Mouse (Mus musculus): ENCODE data around the gene Manbal.

Manbal gene

GRCm38 (mm10) chr2:157412497-157412896 is 45.1 kb downstream of the Manbal start:
- no peak for DNase-seq (ENCODE audit: low spot score in 2 of 2)

DNA sequence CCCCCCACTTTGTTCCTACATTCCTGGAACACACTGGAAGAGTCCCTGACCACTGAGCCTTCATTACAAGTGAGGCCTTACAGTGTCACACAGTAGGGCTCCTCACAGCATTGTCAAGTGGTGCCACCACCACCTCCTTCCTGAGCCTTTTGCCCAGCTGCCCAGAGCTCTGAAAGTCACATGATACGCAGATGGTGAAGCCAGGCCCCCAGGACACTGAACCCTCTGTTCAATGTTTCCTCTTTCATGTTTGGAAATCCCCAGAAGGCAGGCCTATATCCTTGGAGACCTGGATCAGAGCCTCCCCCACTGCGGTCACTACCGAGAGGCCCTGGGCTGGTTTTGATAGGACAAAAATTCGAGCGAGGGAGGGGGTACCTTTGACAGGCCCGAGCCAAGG is 49.8 kb downstream of the Manbal start:
- no peak for DNase-seq (ENCODE audit: low spot score in 2 of 2)

GRCm38 (mm10) chr2:157418206-157418605 is 50.8 kb downstream of the Manbal start, which contains the start of gene Src:
Gene Src (plus strand): TSS chr2:157418444.
- DNase-seq (ENCODE audit: low spot score in 2 of 2), result no peak

DNA sequence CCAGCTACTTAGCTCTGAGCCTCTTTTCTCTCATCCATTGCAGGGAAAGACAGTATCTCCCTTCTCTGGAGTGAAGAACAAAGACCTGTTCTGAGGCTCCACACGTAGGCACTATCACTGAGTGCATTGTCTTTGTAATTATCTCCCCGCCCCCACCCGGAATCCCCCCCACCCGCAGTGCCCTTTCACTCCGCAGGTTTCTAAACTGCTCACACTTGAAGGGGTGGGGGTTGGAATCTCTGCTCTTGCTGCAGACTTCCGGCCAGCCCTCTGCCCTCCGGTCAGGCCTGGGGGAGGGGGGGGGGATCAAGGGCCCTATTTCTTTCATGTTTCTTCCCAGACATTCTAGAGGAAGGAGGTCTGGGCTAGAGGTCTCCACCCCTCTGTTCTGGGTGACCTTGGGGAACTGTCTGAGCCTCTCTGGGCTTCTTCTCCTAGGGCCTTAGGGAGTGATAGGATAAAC is 51.2 kb downstream of the Manbal start:
- no peak for DNase-seq (ENCODE audit: low spot score in 2 of 2)

DNA sequence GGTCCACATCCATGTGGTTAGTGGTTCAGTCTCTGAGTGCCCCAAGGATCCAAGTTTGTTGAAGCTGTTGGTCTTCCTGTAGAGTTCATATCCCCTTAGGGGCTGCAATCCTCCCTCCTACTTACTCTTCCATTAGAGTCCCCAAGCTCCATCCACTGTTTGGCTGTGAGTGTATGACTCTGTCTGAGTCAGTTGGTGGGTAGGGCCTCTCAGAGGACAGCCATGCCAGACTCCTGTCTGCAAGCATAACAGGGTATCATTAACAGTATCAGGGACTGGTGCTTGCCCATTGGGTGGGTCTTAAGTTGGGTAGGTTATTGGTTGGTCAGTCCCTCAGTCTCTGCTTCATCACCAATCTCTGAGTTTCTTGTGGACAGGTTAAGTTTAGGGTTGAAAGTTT is 52.1 kb downstream of the Manbal start:
- no peak for DNase-seq (ENCODE audit: low spot score in 2 of 2)

DNA sequence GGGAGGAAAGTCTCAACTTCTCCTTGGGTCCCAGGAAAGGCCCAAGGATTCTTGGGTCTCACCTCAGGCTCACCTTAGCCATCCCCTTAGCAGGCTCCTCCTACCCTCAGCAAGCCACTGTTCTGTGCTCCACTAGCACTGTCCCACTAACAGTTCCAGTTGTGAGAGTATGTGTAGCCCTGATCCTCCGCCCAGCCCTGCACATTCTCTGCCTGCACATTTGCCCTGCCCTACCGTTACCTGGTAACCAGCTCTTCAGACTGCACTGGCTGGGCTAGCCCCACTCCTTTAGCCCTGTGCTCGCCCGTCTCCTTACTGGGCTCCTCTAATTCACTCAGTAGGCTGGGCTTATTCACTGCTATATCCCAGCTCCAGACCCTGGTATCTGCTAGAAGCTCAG is 53.0 kb downstream of the Manbal start:
- no peak for DNase-seq (ENCODE audit: low spot score in 2 of 2)

DNA sequence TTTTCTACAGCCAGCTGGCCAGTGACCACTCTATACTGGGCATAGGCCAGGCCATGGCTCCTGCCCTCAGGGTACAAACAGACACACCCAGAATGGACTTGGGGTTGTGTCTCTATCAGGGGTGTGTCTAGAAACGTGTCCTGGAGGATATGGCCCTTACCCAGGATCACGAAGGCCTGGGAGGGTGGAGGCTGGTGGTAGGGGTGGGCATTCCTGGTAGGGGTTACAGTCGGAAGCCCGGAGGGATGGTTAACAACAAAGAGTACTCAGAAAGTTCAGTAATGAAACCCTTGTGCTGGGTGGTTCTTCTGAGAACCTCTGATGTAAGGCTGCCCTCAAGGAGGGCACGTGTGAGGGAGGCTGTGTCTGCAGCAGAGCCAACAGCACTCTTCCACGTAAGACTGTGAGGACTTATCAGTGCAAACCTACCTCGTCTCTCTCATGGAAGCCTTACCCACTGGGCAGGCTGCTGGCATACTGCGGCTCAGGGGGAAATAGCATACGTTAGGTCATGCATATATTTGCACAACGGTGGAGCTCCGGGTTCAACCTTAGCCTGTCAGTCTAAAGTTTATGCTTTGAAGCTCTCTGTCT is 54.8 kb downstream of the Manbal start:
- DNase-seq (ENCODE audit: low spot score in 2 of 2), result no peak

GRCm38 (mm10) chr2:157422854-157423705 is 55.7 kb downstream of the Manbal start:
- DNase-seq (ENCODE audit: low spot score in 2 of 2), result no peak

DNA sequence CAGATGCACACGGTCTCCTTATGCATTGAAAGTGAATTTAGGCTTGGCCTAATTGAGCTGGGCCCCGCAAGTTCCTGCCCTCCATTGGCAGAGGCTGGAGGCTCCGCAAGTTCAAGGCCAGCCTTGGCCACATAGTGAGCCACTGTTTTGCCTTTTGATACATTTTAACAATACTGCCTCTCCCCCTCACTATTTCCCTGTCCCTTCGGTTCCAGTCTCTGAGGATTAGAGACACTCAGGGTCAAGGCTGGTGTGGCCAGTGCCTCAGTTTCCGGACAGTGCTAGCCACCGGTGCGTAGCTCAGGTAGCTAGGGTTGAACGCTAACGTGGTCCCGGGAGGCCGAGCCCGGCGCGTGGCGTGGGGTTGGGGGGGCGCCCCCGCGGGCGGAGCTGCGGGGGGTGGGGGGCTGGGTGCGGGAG is 56.3 kb downstream of the Manbal start:
- DNase-seq (ENCODE audit: low spot score in 2 of 2), result no peak

DNA sequence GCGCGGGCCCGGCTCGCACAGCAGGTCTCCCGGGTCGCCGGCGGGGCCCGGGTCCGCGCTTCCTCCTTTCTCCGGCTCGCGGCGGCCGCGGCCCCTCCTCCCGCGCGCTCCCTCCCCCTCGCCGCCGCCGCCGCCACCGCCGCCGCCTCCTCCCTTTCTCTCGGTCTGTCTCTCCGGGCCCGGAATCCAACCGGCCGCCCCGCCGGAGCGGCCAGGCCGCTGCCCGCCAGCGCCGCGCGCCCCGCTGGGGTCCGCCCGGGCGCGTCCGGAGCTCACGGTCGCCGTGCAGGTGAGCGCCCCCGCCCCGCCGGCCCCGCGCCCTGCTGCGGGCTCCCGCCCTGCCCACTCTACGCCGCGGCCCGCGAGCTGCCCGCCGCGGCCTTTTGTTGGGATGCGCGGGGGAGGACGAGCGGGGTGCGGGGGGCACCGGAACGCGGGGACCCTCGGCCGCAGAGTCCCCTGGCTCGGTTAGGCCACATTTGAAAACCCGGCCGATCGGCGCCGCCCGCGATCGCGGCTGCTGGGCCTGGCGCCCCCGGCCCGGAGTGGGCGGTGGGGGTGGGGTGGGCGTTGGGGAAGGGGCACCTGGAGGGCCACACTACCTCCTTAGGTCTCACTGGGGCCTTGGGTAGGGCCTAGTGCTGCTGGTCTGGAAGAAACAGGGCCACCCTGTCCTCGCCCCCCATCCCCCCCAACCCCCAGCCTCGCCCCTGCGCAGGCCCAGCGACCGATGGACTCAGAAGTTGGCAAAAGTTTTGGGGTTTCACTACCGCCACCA is 56.9 kb downstream of the Manbal start:
- DNase-seq (ENCODE audit: low spot score in 2 of 2), result no peak

- DNase-seq (ENCODE audit: low spot score in 2 of 2), result no peak
Observed at GRCm38 (mm10) chr2:157424904-157425642, 57.7 kb downstream of the Manbal start.

GRCm38 (mm10) chr2:157425643-157425988 is 58.2 kb downstream of the Manbal start:
- DNase-seq (ENCODE audit: low spot score in 2 of 2), result no peak

GRCm38 (mm10) chr2:157426171-157426570 is 58.8 kb downstream of the Manbal start:
- DNase-seq (ENCODE audit: low spot score in 2 of 2), result no peak

GRCm38 (mm10) chr2:157427164-157427563 is 59.8 kb downstream of the Manbal start:
- DNase-seq (ENCODE audit: low spot score in 2 of 2), result no peak

- DNase-seq (ENCODE audit: low spot score in 2 of 2), result no peak
Observed at GRCm38 (mm10) chr2:157428351-157429139, 61.2 kb downstream of the Manbal start.

DNA sequence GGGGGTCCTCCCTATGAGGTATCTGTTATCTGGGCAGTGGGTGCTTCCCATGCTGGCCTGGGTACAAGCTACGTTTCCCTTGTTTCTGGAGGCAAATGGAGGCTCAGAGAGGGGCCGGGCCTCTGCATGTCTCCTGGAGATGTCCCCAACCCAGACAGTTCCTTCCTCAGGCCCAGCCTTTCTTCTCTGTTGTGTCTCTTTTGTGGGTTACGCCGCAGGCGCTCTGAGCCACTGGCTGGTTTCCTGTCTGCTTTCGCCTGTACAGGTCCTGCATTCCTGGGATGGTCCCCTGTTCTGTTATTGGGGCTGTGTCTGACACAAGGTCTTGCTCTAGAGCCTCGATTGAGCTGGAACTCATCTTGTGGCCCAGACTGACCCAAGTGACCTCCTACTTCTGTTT is 62.3 kb downstream of the Manbal start:
- DNase-seq (ENCODE audit: low spot score in 2 of 2), result no peak

DNA sequence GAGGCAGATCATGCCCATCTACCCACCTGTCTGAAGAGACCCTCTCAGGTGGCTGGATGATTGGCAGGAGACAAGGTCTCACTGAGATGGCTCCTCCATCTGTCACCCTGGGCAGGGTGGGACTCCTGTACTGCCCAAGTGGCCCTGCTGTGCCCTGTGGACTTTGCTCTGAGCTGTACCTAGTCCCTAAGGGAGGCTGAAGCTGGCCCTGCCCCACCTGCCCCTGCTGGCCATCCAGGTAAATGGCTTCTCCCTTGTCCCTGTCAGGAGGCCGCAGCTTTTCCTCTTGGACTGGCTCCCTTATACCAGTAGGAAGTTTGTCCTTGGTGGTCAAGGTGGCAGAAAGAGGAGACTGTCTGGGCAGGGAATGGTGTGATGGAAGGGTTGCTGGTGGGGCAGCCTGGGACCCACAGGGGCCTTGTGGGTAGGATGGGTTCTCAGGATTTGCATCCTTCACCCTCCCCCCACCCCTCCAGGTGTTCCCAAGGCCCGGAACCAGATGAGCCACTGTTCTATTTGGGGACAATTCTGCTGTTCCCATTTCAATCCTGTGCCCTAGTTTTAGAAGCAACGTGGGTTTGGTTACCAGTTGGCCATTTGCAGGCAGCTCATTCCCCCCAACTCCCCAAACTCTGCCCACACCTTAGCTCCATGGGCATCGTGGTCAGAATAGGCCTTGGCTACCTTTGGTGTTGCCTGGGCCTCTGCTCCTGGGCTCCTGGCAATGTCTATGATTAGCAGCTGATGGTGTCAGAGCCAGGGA is 63.5 kb downstream of the Manbal start:
- DNase-seq (ENCODE audit: low spot score in 2 of 2), result no peak

DNA sequence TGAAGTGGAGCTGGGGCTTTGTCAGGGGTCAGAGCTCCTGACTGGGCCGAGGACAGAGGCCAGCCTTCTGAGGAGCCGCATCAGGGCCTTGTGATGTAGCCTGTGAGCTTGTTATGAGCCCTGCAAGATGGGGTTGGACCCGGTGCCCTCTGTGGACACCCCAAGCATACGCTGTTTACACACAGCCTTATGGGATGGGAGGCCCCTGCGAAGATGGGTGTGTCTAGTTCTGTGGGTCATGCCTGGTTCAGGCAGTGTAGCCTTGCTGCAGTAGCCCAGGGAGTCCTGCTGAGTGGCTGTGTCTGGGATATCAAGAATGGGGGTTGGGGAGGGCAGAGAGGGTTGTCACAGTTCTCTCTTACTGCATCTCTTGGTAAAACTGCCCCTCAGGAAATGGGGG is 64.5 kb downstream of the Manbal start:
- no peak for DNase-seq (ENCODE audit: low spot score in 2 of 2)

DNA sequence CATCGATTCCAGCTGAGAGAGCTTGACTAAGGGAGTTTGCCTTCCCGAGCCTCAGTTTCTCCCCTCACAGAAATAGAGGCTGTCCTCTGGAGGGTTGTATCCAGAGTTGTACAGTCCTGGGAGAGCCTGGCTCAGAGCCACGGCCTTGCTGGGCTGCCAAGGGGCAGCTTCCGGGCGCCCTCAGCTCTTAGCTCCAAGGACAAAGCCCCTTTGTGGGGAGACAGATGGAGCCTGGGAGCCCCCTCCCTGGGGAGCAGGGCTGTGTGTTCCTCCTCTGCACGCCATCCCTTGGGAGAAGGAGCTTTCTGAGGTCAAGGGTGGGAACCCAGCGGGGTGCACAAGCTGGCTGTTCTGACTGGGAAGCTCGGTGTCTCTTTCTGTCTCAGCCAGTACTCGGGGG is 65.1 kb downstream of the Manbal start:
- no peak for DNase-seq (ENCODE audit: low spot score in 2 of 2)

- no peak for DNase-seq (ENCODE audit: low spot score in 2 of 2)
Observed at GRCm38 (mm10) chr2:157434041-157434440, 66.6 kb downstream of the Manbal start.

Measured in natural killer cell, adult 2 months (primary cell).